In the genomic region with DNA sequence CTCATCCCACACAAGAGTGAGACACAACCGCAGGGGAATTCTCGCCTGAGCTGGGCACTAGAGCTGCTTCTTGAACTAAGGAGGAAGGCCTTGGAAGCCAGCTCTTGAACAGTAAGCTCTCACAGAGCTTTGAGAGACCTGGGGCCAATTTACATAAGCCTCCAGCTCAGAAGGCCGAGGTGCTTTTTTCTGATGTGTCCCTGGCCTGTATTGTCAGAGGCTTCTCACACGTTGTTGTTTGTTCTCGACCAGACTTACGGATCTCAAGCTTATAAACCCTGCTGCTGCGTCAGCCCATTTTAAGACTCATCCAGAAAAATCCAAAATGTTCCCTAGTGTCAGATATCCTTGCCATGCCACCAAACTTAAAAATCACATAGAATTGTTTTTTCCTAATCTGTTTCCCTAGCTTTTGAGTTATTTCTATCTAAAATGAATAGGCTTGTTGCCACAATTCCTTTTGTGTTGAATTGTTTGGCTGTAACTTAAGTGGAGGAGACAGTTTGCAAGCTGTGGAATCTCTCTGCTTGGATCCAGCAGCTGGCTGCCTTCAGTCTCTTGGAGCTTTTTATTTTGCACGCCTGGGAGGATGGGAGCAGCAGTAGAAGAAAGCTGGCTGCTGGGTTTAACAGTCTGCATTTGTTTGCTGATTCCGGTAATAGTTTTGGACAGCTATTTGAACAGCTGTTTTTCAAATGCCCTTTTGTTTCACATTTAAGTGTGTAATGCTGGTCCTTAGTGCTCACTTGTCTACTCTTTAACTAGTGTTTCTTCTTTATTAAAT, we compare ENCODE assay signal across 8 mouse cellular contexts.
DNase-seq lines count a peak whose midpoint lies in the region; ATAC-seq and TF ChIP-seq lines count a peak whose summit lies in the region.

No protein-coding gene starts in this region.

- peaks cover 9% of the 10 kb centered on the region; the same call in 1 of the 2 replicates for H3K4me1 ChIP-seq in forebrain, embryonic 13.5 days
- H3K4me1 ChIP-seq in forebrain, embryonic 11.5 days (replicated peaks; ENCODE audit: control insufficient read depth, insufficient read depth, low read length) = no peaks in the 10 kb centered on the region
- no peaks in the 10 kb centered on the region for H3K4me1 ChIP-seq in midbrain, postnatal 0 days (ENCODE audit: insufficient read depth, low read length)

- H3K27ac ChIP-seq in forebrain, embryonic 13.5 days = peak overlapping the region; percentile 48; the same call in 1 of the 2 replicates
- H3K27ac ChIP-seq in forebrain, embryonic 11.5 days (ENCODE audit: low read depth, low read length) = no peak overlapping the region
- H3K27ac ChIP-seq in midbrain, postnatal 0 days (ENCODE audit: low read depth, low read length) = no peak overlapping the region

- ATAC-seq in forebrain, embryonic 13.5 days = no peak
- no peak for ATAC-seq in forebrain, embryonic 11.5 days (replicated peaks; ENCODE audit: low FRiP score)
- no peak for ATAC-seq in midbrain, postnatal 0 days (ENCODE audit: low FRiP score)
- ATAC-seq in megakaryocyte progenitor cell, adult 5-6 weeks (replicated peaks; ENCODE audit: poor library complexity) = no peak

- no peaks in the 10 kb centered on the region for H3K9me3 ChIP-seq in forebrain, embryonic 13.5 days (replicated peaks)
- no peaks in the 10 kb centered on the region for H3K9me3 ChIP-seq in forebrain, embryonic 11.5 days (ENCODE audit: control insufficient read depth, low read length)
- no peaks in the 10 kb centered on the region for H3K9me3 ChIP-seq in midbrain, postnatal 0 days (ENCODE audit: low read length)

- no peak overlapping the region for H3K9ac ChIP-seq in forebrain, embryonic 13.5 days
- H3K9ac ChIP-seq in forebrain, embryonic 11.5 days (ENCODE audit: low read length) = no peak overlapping the region
- 0 out of 2 replicates have a peak overlapping the region, but pooled peaks have one; percentile 13 for H3K9ac ChIP-seq in midbrain, postnatal 0 days (replicated peaks; ENCODE audit: low read length, poor library complexity, severe bottlenecking)

- 22% methylated on average over 9 of the region's 9 CpGs for WGBS in forebrain, embryonic 13.5 days
- WGBS in forebrain, embryonic 11.5 days = 23% methylated on average over 9 of the region's 9 CpGs
- WGBS in midbrain, postnatal 0 days = 18% methylated on average over 9 of the region's 9 CpGs

- no peak for TF ChIP-seq CTCF in midbrain, postnatal 0 days (IDR thresholded peaks at IDR 0.05)

- DNase-seq in forebrain, embryonic 11.5 days (ENCODE audit: low spot score) = no peak
- peak; percentile 78 for DNase-seq in brain, adult 2 months (ENCODE audit: low read depth, low spot score)
- peak; percentile 75 to 78 for DNase-seq in heart, postnatal 10 days
- DNase-seq in layer of hippocampus, postnatal 10 days (ENCODE audit: low spot score in 2 of 2) = peak; percentile 23 to 31
- peak; percentile 34 for DNase-seq in midbrain, postnatal 0 days (ENCODE audit: low spot score)
- DNase-seq in cerebellum, adult 18-20 months = no peak

- no peaks in the 10 kb centered on the region for H3K27me3 ChIP-seq in forebrain, embryonic 13.5 days
- no peaks in the 10 kb centered on the region for H3K27me3 ChIP-seq in forebrain, embryonic 11.5 days (ENCODE audit: control insufficient read depth, insufficient read depth, low read length)
- no peaks in the 10 kb centered on the region for H3K27me3 ChIP-seq in midbrain, postnatal 0 days (ENCODE audit: insufficient read depth, low read length)

- peaks cover 13% of the 10 kb centered on the region for H3K36me3 ChIP-seq in forebrain, embryonic 13.5 days (ENCODE audit: poor library complexity, severe bottlenecking)
- H3K36me3 ChIP-seq in forebrain, embryonic 11.5 days (ENCODE audit: control insufficient read depth, insufficient read depth, low read length) = no peaks in the 10 kb centered on the region
- peaks cover 2% of the 10 kb centered on the region; the same call in 1 of the 2 replicates for H3K36me3 ChIP-seq in midbrain, postnatal 0 days (ENCODE audit: insufficient read depth, low read length)

- intact Hi-C loops in heart, postnatal 10 days (cut with DNase I) = loop anchor here (2.0 kb wide), 1 partner anchor 47 kb away; no protein-coding TSS in a partner anchor

- H3K4me3 ChIP-seq in forebrain, embryonic 13.5 days = no peak overlapping the region
- no peak overlapping the region for H3K4me3 ChIP-seq in forebrain, embryonic 11.5 days (ENCODE audit: low read depth, low read length)
- H3K4me3 ChIP-seq in midbrain, postnatal 0 days (ENCODE audit: low read depth, low read length) = no peak overlapping the region

- no peak overlapping the region for H3K4me2 ChIP-seq in forebrain, embryonic 13.5 days
- no peak overlapping the region for H3K4me2 ChIP-seq in forebrain, embryonic 11.5 days (ENCODE audit: low read depth, low read length, severe bottlenecking)
- no peak overlapping the region for H3K4me2 ChIP-seq in midbrain, postnatal 0 days (ENCODE audit: low read depth, low read length, poor library complexity, severe bottlenecking)

Comparison
In these comparisons a context has a peak if more than half of its experiments do, and no peak if none do; other contexts are left out.
1. DNase-seq: peak in brain, adult 2 months (single experiment), heart, postnatal 10 days (2 of 2), layer of hippocampus, postnatal 10 days (2 of 2) and midbrain, postnatal 0 days (single experiment); none in forebrain, embryonic 11.5 days (single experiment) and cerebellum, adult 18-20 months (0 of 2).